Mouse (Mus musculus) liver, embryonic 15.5 days (tissue): Measurements from ENCODE around the gene Bcl2. TPM values are rescaled to one million over a fixed set of nuclear protein-coding genes. Genes with fewer than 3 reads are reported as not detected.
"Not testable (repeated sequence)": the region's sequence is repeated elsewhere in the genome, so short reads cannot be mapped to it uniquely, and the experiment has no call there.

Experiments used
- ATAC-seq: fragments of 200-750 bp; cut with Nextera tagmentation; 2 replicates; pipeline ENCODE4 v1.8.0; 2017; ENCODE audit warnings: moderate number of reproducible peaks, mild to moderate bottlenecking, moderate library complexity; ENCODE audit not compliant: insufficient read depth
- H3K27ac ChIP-seq: fragments of 300-500 bp; sonication (generic); replicated peaks from 2 replicates; pipeline ENCODE4 v1.5.1; 2015; ENCODE audit warnings: mild to moderate bottlenecking, inconsistent platforms
- H3K27me3 ChIP-seq: fragments of 300-500 bp; sonication (generic); 2 replicates; pipeline ENCODE4 v1.6.1; 2015; ENCODE audit warnings: mild to moderate bottlenecking, inconsistent platforms
- H3K36me3 ChIP-seq: fragments of 300-500 bp; sonication (generic); replicated peaks from 2 replicates; pipeline ENCODE4 v1.6.1; 2015; ENCODE audit warnings: moderate library complexity, mild to moderate bottlenecking, inconsistent platforms
- H3K4me1 ChIP-seq: fragments of 300-500 bp; sonication (generic); replicated peaks from 2 replicates; pipeline ENCODE4 v1.6.1; 2015; ENCODE audit warnings: inconsistent platforms
- H3K4me2 ChIP-seq: fragments of 300-500 bp; sonication (generic); 2 replicates; pipeline ENCODE4 v1.6.1; 2015; ENCODE audit warnings: moderate library complexity, mild to moderate bottlenecking, inconsistent platforms
- H3K4me3 ChIP-seq: fragments of 300-500 bp; sonication (generic); replicated peaks from 2 replicates; pipeline ENCODE4 v1.5.1; 2015; ENCODE audit warnings: mild to moderate bottlenecking, inconsistent platforms
- H3K9ac ChIP-seq: fragments of 300-500 bp; sonication (generic); 2 replicates; pipeline ENCODE4 v1.6.1; 2015; ENCODE audit warnings: moderate library complexity, mild to moderate bottlenecking, inconsistent platforms
- H3K9me3 ChIP-seq: fragments of 300-500 bp; sonication (generic); replicated peaks from 2 replicates; pipeline ENCODE4 v1.6.1; 2016; ENCODE audit warnings: inconsistent platforms
- WGBS: fragments of 180-500 bp; shearing (Covaris S2); methylation state at CpG from one replicate; pipeline ENCODE4 v1.1.7; 2015; ENCODE audit warnings: mixed read lengths; ENCODE audit not compliant: insufficient replicate concordance; 5-methylcytosine and 5-hydroxymethylcytosine counted together
- polyA plus RNA-seq: library from polyadenylated mRNA; unstranded; fragments of >200 nt; fragmentation: Nextera tagmentation; extraction: Ambion mirVana; gene quantifications from 2 replicates; pipeline ENCODE4 v1.2.1, GENCODE M21; 2015

Gene Bcl2
- polyA plus RNA-seq, 1 experiment from 2014 or later, result 0.84 TPM

DNA sequence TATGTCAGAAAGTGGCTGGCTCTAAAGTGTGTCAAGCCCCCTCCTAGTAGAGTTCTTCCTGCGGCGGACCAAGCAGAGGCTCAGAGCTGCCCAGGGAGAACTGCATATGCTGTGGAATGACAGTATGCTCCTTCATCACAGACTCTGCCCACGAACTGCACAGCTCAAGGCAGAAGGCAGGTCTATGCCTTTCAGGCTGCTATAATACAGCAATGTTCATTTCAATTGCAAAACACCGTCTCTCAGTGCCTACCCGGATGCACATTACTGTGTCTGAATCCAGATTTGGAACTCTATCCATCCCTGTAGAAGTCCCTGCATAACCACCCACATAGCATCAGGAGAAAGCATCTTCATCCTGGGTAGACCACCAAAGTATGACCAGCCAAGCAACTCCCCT, 25.7 kb upstream of the Bcl2 start:
- H3K27me3 ChIP-seq, result no peaks in the 10 kb centered on the region
- no peak for ATAC-seq
- 0 out of 2 replicates have a peak, but pooled peaks cover 6% of the 10 kb centered on the region for H3K36me3 ChIP-seq
- H3K4me3 ChIP-seq, result no peak overlapping the region
- H3K9me3 ChIP-seq, result no peaks in the 10 kb centered on the region
- 71% methylated on average over 5 of the region's 5 CpGs for WGBS
- H3K4me1 ChIP-seq, result no peaks in the 10 kb centered on the region
- H3K27ac ChIP-seq, result no peak overlapping the region
- H3K4me2 ChIP-seq, result no peak overlapping the region
- no peak overlapping the region for H3K9ac ChIP-seq

DNA sequence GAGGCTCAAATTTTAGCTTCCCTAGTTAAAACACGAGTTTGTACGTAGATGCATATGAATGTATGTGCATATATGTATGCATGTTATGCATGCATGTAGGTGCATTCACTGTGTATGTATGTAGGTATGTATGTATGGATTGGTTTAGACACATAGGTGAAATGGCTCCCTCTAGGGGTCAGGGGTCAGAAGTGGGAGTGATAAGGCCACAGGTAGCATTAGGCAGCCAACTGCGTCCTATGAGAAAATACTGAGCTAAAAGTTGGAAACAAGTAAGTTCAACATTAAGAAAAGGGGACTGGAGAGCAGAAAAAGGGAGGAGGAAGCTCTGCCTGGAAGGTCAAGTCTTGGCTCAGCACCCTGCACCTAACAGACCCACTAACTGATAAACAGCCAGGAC, 24.0 kb upstream of the Bcl2 start:
- Histone ChIP-seq H3K27me3 (no peaks in the 10 kb centered on the region), H3K9ac (no peak overlapping the region), H3K9me3 (no peaks in the 10 kb centered on the region), H3K36me3 (0 out of 2 replicates have a peak, but pooled peaks cover 12% of the 10 kb centered on the region), H3K4me3 (no peak overlapping the region), H3K4me2 (no peak overlapping the region), H3K4me1 (no peaks in the 10 kb centered on the region), H3K27ac (no peak overlapping the region)
- WGBS, result 73% methylated on average over 3 of the region's 3 CpGs
- ATAC-seq, result no peak

DNA sequence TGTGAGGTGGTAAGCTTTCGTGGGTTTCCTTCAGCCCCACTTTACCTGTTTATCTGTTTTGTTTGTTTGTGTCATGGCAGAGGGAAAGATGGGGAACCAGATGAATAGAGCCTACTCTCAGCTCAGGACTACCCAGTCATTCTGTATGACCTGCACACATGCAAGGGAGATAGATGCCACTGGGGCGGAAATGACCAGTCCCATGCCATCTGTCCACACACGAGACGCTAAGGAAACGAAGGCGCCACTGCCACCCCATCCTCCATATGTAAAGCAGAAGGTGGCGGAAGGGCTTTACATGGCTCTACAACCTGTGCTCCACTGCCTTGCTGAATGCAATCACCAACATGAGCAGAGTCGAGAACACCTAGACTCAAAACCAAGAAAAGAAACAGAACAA, 22.1 kb upstream of the Bcl2 start:
- 0 out of 2 replicates have a peak, but pooled peaks cover 12% of the 10 kb centered on the region for H3K36me3 ChIP-seq
- no peaks in the 10 kb centered on the region for H3K27me3 ChIP-seq
- no peaks in the 10 kb centered on the region for H3K4me1 ChIP-seq
- no peak overlapping the region for H3K4me3 ChIP-seq
- H3K4me2 ChIP-seq, result no peak overlapping the region
- no peak overlapping the region for H3K27ac ChIP-seq
- no peak for ATAC-seq
- H3K9me3 ChIP-seq, result no peaks in the 10 kb centered on the region
- no peak overlapping the region for H3K9ac ChIP-seq
- 82% methylated on average over 8 of the region's 8 CpGs for WGBS

DNA sequence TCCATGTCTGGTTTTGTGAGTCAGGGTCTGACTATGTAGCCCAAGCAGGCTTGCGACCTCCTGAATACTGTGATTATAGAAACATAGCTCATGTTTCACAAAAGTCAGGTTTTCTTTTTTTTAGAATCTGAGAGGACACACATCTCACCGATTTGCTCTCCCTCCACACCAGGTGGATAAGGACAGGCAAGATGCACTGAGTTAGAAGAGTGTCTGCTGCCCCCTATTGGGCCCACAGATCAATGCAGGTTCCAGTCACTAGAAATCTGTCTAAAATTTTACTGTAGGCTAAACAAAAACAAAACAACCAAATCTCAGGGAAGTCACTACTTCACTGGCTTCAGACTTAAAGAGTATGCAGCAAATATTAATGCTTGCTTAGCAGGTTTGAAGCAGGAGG, 21.5 kb upstream of the Bcl2 start:
- H3K27ac ChIP-seq, result no peak overlapping the region
- WGBS, result 53% methylated on average over 2 of the region's 2 CpGs
- no peak overlapping the region for H3K4me2 ChIP-seq
- no peak for ATAC-seq
- no peaks in the 10 kb centered on the region for H3K27me3 ChIP-seq
- no peaks in the 10 kb centered on the region for H3K9me3 ChIP-seq
- H3K36me3 ChIP-seq, result 0 out of 2 replicates have a peak, but pooled peaks cover 12% of the 10 kb centered on the region
- H3K9ac ChIP-seq, result no peak overlapping the region
- H3K4me3 ChIP-seq, result no peak overlapping the region
- no peaks in the 10 kb centered on the region for H3K4me1 ChIP-seq

DNA sequence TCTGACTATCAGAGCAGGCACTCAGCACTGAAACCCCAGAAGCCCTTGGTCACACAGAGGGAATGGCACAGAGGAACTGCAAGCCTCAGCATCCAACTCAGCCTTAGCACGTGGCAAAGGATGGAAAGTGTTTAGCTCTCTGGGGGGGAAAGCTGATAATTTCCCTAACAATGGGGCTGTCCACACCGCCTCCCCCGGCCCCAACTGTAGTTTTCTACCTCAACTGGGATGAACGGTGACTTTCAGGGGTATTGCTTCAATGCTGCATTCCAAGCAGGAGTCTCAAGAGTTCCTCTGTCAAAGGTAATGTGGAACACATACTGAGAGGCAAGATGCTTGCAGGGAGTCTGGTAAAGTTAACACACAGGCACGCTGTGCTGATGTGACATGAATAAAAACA, 8.0 kb upstream of the Bcl2 start:
- H3K4me2 ChIP-seq, result no peak overlapping the region
- WGBS, result 57% methylated on average over 5 of the region's 5 CpGs
- no peaks in the 10 kb centered on the region for H3K4me1 ChIP-seq
- H3K4me3 ChIP-seq, result no peak overlapping the region
- no peak for ATAC-seq
- H3K9me3 ChIP-seq, result no peaks in the 10 kb centered on the region
- no peaks in the 10 kb centered on the region for H3K27me3 ChIP-seq
- H3K9ac ChIP-seq, result no peak overlapping the region
- H3K27ac ChIP-seq, result no peak overlapping the region
- H3K36me3 ChIP-seq, result no peaks in the 10 kb centered on the region

DNA sequence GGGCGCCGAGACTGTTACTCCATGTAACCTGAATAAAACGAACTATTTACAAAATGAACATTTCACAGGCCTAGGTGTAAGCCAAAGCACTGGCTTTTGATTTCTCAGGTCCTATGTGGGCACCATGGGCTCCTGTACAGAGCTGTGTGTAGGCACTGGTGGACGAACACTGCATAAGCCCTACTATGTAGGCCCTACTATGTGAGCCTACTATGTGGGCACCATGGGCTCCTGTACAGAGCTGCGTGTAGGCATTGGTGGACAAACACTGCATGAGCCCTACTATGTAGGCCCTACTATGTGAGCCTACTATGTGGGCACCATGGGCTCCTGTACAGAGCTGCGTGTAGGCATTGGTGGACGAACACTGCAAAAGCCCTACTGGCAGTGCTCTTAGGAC, 3.7 kb upstream of the Bcl2 start:
- 63% methylated on average over 7 of the region's 7 CpGs for WGBS
- not testable (repeated sequence) for H3K9ac ChIP-seq, H3K36me3 ChIP-seq, H3K27ac ChIP-seq, ATAC-seq, H3K4me3 ChIP-seq, H3K4me2 ChIP-seq, H3K9me3 ChIP-seq
- peaks cover 19% of the 10 kb centered on the region for H3K4me1 ChIP-seq
- H3K27me3 ChIP-seq, result peaks cover 31% of the 10 kb centered on the region

DNA sequence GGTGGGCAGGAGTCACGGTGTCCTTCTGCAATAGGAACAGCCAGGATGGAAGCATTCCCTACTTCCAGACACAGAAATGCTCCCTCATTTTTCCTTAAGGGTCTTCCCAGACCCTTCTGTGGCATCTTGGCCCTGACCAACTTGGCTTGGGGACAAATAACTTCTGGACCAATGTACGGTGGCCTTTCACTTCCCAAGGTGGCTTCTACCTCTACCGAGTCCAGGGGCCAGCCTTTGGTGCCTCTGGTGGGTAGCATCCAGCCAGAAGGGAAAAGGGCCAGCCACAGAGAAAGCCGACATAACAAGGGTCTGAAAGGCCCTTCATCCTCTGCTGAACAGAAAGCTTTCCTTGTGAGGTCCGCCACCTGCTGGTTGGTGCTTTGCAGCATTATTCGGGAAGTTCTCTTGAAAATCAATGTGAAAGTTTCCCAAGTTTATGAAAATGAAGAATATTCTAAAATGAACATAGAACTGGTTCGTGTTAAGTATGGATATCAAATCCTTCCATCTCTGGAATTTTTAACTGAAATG, 3.1 kb upstream of the Bcl2 start:
- 34% methylated on average over 7 of the region's 7 CpGs for WGBS
- ATAC-seq, result no peak
- H3K9me3 ChIP-seq, result no peaks in the 10 kb centered on the region
- peaks cover 37% of the 10 kb centered on the region for H3K27me3 ChIP-seq
- no peak overlapping the region for H3K4me3 ChIP-seq
- peaks cover 19% of the 10 kb centered on the region for H3K4me1 ChIP-seq
- no peak overlapping the region for H3K27ac ChIP-seq
- H3K4me2 ChIP-seq, result no peak overlapping the region
- H3K9ac ChIP-seq, result no peak overlapping the region
- no peaks in the 10 kb centered on the region for H3K36me3 ChIP-seq

DNA sequence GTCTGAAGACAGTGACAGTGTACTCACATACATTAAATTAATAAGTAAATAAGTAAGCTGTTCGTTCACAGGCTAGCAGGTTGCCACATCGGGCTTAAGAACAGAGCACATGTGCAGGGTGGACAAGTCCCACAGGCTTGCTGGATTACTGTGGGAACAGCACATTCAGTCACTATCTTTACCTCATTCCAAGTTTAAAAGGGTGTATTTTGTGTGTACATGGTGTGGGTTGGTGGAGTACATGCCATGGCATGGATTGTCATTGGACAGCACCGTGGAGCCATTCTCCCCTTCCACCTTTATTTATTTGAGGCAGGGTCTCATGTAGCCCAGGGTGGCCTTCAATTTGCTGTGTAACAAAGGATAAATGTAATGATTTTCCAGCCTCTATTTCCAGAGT, 2.1 kb upstream of the Bcl2 start:
- 70% methylated on average over 3 of the region's 3 CpGs for WGBS
- Histone ChIP-seq H3K27me3 (peaks cover 46% of the 10 kb centered on the region), H3K9ac (no peak overlapping the region)

DNA sequence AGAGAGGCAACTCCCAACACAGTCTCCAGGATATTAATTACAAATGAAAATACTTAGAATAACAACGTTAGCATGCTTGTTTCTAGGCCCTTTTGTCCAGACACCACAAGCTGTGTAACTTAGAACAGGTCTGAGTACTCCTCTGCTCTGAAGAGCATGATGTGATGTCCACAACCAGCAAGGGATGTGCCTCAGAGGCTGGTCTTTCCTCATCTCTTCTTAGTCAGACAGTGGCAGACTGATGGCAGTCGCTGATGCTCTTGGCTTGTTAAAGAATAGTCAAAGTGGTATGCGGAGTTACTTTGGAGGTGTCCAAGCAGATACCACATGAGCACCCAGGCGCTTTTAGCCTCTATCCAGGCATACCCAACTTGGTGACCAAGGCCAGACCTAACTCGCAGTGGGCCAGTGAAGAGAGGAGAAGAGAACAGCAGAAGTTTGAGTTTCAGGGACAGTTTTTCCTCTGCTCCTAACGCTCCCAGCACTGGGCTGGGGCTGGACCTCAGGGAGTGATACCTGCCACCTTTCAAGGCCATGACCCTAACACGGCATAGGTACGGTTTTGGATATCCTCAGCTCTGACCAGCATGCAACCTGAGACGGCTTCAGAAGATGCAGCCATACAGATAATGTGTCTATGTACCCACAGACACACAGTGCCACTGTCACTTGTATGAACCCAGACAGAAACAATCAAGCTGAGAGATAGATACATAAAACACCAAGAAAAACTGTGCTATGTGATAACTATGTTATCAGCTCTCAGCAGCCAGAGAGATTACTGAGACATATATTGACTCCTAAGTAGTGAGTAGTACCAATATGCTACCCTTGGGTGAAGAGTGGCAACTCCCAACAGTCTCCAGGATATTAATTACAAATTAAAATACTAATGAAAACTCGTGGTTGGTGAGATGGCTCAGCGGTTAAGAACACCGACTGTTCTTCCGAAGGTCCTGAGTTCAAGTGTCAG, 1.3 kb upstream of the Bcl2 start:
- Histone ChIP-seq H3K4me1 (peaks cover 19% of the 10 kb centered on the region), H3K9ac (no peak overlapping the region), H3K4me2 (peak overlapping the region; percentile 78; the same call in 1 of the 2 replicates), H3K9me3 (no peaks in the 10 kb centered on the region), H3K27me3 (peaks cover 47% of the 10 kb centered on the region), H3K36me3 (no peaks in the 10 kb centered on the region), H3K27ac (no peak overlapping the region), H3K4me3 (no peak overlapping the region)
- ATAC-seq, result no peak
- WGBS, result 60% methylated on average over 13 of the region's 13 CpGs

More for the DNA sequence above, 2.1 kb upstream of the Bcl2 start:
- H3K4me2 ChIP-seq, result no peak overlapping the region
- H3K4me1 ChIP-seq, result peaks cover 19% of the 10 kb centered on the region
- no peaks in the 10 kb centered on the region for H3K36me3 ChIP-seq
- no peak overlapping the region for H3K27ac ChIP-seq
- no peak for ATAC-seq
- H3K9me3 ChIP-seq, result no peaks in the 10 kb centered on the region
- no peak overlapping the region for H3K4me3 ChIP-seq

DNA sequence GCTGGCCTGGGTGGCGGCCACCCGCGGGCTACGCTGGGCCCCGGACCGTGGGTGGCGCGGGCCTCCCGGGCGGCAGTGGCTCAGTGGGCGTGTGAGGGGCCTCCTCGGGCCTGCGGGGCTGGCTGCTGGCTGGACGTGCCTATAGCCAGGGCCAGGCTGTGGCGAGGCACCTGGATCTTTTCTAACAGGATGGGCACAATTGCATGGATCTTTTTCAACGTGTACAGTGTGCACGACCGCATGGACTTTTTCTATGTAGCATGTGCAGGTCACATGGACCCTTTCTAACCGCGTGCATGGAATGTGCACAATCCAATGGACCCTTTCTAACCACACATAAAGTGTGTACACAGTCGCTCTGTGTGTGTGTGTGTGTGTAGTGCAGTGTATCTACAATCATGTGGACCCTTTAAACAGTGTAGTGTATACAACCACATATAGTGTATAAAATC, 482 bp upstream of the Bcl2 start:
- Histone ChIP-seq H3K4me1 (peaks cover 19% of the 10 kb centered on the region), H3K4me2 (peak overlapping the region; percentile 78), H3K36me3 (no peaks in the 10 kb centered on the region), H3K4me3 (peak overlapping the region; percentile 61), H3K9ac (peak overlapping the region; percentile 55), H3K27me3 (peaks cover 47% of the 10 kb centered on the region), H3K27ac (no peak overlapping the region), H3K9me3 (no peaks in the 10 kb centered on the region)
- peak; percentile 35 for ATAC-seq
- 4% methylated on average over 20 of the region's 21 CpGs for WGBS

DNA sequence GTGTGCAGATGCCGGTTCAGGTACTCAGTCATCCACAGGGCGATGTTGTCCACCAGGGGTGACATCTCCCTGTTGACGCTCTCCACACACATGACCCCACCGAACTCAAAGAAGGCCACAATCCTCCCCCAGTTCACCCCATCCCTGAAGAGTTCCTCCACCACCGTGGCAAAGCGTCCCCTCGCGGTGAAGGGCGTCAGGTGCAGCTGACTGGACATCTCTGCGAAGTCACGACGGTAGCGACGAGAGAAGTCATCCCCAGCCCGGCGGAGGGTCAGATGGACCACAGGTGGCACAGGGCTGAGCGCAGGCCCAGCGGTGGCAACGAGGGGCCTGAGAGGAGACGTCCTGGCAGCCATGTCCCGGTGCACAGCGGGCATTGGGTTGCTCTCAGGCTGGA, 1.7 kb downstream of the Bcl2 start:
- no peak overlapping the region for H3K9ac ChIP-seq
- peak overlapping the region; percentile 78 for H3K4me2 ChIP-seq
- ATAC-seq, result no peak
- no peak overlapping the region for H3K27ac ChIP-seq
- no peaks in the 10 kb centered on the region for H3K9me3 ChIP-seq
- 10% methylated on average over 22 of the region's 22 CpGs for WGBS
- H3K27me3 ChIP-seq, result peaks cover 47% of the 10 kb centered on the region
- H3K4me3 ChIP-seq, result peak overlapping the region; percentile 61
- peaks cover 19% of the 10 kb centered on the region for H3K4me1 ChIP-seq
- H3K36me3 ChIP-seq, result no peaks in the 10 kb centered on the region
